Mouse (Mus musculus) lung, adult 2 months (tissue): ENCODE measurements at regions not wholly inside any gene's neighbourhood (a gene's known extent, or its start where the extent isn't known, plus 50 kb on each side); places are given as distances from the start of the nearest gene placed in this dataset.

Experiments
- DNase-seq: peaks from one replicate; pipeline ENCODE4 v3.0.0; 2022
- H3K4me1 ChIP-seq: fragments of 200-500 bp; 2 replicates; pipeline ENCODE4 v1.6.1; 2011; ENCODE audit warnings: low read length; ENCODE audit not compliant: control insufficient read depth, insufficient read depth
- H3K4me3 ChIP-seq: fragments of 200-500 bp; replicated peaks from 2 replicates; pipeline ENCODE3; 2011; ENCODE audit warnings: low read depth, mild to moderate bottlenecking, control low read depth, low read length; ENCODE audit errors: extremely low read depth
- CTCF ChIP-seq: fragments of 200-500 bp; IDR thresholded peaks from 2 replicates; pipeline ENCODE4 v1.5.1; 2011; ENCODE audit warnings: mild to moderate bottlenecking, low read length, control low read depth; ENCODE audit not compliant: insufficient read depth
- POLR2A ChIP-seq: fragments of 200-500 bp; IDR thresholded peaks from 2 replicates; pipeline ENCODE4 v1.6.1; 2011; ENCODE audit warnings: low read depth, mild to moderate bottlenecking, control low read depth, low read length, borderline replicate concordance; ENCODE audit errors: extremely low read depth
- WGBS: fragments of 180-500 bp; shearing (Covaris S2); methylation state at CpG from one replicate; pipeline ENCODE4 v1.1.7; 2018; 5-methylcytosine and 5-hydroxymethylcytosine counted together

DNA sequence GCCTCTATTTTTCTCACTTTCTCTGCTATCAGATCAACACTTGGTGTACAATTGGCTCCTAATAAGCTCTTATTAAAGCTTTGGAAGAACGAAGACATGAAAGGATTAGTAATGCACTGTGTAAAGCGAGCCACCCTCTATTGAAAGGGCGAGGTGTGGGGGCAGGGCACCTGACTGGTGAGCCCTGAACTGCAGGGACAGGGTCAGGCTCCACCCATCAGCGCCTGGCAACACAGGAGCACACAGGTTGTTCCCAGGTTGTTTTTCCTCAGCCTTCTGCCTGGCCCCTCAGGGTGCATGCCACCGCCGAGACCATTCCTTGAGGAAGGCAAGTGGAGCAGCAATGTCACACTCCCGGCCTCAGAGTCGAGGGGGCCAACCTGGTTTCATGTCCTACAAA lies 87.3 kb upstream of the Synm start:
- DNase-seq, result no peak
- Histone ChIP-seq H3K4me3 (no peak overlapping the region), H3K4me1 (0 out of 2 replicates have a peak, but pooled peaks cover 2% of the 10 kb centered on the region)
- 30% methylated on average over 8 of the region's 8 CpGs for WGBS
- TF ChIP-seq CTCF, result no peak
- TF ChIP-seq POLR2A, result no peak

DNA sequence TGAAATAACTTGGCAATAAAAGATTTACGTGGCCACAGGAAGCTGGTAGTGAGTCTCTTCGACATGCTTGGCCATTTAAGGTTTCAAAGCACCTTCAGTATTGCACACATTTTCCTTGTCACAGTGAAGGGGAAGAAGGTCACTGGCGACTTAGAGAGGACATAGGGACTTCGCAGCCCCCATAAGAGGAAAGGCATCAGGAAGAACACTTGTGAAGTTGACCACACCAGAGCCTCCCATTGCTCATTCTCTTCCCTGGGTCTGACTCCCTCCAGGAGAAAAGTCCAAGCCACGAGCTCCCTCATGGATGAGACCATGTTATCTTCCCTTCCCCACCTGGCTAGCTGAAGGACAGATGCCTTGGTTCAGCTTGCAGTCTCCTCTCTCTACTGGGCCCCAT lies 77.4 kb upstream of the Synm start:
- Histone ChIP-seq H3K4me1 (no peaks in the 10 kb centered on the region; the same call in 1 of the 2 replicates), H3K4me3 (no peak overlapping the region)
- WGBS, result 87% methylated on average over 5 of the region's 5 CpGs
- DNase-seq, result no peak
- no peak for TF ChIP-seq CTCF
- TF ChIP-seq POLR2A, result no peak

DNA sequence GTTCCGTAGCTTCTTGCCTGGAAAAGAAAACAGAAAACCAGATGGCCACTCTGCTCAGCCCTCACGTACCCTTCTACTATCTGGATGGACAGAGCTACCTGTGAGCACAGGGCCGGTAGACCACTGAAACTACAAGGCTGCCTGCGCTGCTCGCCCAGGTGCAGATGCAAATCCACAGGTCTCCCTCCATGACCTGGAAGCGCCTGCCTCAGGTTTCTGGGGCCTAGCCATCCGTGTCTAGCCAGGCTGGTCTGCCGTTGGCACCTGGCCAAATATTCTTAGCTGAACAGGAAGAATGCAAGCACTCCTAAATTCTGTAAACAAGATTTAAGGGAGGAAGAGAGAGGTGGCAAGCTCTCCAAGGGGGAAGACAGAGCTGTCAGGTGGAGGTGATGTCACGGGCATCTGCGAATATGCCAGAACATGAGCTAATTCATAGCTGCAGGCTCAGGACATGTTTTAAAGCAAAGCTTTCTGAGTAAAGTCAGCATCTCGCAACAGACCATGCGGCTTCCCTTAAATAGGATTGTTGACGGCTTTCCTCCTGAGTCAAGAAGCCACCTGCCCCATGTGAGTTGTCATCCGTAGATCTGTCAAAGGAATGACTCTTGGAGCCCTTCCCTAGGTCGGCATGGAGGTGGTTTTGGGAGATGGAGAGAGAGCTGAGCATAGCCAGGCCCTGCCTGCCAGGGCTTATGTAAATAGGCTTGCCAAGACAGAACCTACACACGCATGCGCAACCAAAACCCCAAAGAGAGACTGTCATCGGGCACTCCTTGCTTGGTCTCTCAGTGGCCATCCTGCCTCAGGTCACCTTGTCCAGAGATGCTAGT lies 76.8 kb upstream of the Synm start:
- TF ChIP-seq POLR2A, result no peak
- no peak for TF ChIP-seq CTCF
- no peak overlapping the region for H3K4me3 ChIP-seq
- H3K4me1 ChIP-seq, result no peaks in the 10 kb centered on the region; the same call in 1 of the 2 replicates
- no peak for DNase-seq
- WGBS, result 68% methylated on average over 18 of the region's 18 CpGs

DNA sequence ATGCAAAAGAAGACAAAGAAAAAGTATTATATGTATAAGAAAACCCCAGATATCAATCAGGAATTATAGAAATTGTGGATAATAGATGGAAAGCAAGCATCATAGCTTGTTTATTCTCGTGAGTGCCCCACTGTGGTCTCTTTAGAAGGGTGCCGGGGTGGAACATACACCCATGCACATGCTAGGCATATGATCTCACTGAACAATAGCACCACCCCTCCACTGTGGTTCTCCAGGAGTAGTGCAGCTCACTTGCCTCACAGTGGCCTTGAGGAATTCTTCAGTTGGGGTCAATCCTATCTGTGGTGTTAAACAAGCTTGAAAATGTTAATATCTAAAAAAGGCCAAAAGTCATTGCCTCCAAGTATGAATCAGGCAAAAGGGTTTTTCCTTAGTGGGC lies 72.2 kb upstream of the Synm start:
- no peak for DNase-seq
- TF ChIP-seq POLR2A (no peak), CTCF (no peak)
- no peaks in the 10 kb centered on the region for H3K4me1 ChIP-seq
- no peak overlapping the region for H3K4me3 ChIP-seq
- WGBS, result 57% methylated on average over 2 of the region's 2 CpGs

DNA sequence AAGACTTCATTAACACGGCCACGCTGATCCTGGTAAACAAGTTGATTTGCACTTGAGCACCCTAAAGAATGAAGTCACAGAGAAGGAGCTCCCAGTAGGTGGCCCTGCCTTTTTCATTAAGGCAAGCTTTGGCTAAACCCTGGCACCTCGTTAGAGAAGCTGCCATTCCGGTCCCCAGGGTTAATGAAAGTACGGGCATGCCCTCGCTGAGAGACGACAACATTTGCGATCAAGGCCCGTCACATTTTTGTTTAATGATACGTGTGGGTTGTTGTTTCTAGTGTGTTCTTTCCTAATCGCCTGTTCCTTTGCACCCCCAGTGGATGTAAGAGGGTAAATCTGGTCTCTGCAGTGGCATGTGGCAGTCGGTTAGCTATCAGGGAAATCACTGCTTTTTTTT lies 67.8 kb upstream of the Synm start:
- Histone ChIP-seq H3K4me3 (no peak overlapping the region), H3K4me1 (no peaks in the 10 kb centered on the region)
- TF ChIP-seq CTCF (no peak), POLR2A (no peak)
- DNase-seq, result no peak
- 58% methylated on average over 12 of the region's 12 CpGs for WGBS

DNA sequence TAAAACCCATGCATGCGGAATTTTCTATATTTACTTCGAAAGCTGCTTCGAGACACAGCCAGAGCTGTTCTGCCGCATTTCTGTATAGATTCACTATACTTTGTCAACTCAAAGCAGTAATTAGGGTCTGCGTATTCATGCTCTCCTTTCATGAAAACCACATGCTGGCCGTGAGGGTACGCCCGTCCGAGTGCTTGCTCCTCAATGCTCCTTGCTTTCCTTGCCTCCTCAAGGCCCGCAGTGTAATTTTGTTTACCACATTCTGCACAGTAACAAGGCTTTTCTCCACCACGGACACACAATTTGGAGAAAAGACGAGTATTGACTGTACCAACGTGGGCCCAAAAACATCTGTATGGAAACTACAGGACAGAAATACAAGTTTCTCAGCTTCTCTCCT lies 67.4 kb upstream of the Synm start:
- Histone ChIP-seq H3K4me3 (no peak overlapping the region), H3K4me1 (no peaks in the 10 kb centered on the region)
- WGBS, result 94% methylated on average over 13 of the region's 13 CpGs
- no peak for DNase-seq
- TF ChIP-seq CTCF, result no peak
- TF ChIP-seq POLR2A, result no peak

DNA sequence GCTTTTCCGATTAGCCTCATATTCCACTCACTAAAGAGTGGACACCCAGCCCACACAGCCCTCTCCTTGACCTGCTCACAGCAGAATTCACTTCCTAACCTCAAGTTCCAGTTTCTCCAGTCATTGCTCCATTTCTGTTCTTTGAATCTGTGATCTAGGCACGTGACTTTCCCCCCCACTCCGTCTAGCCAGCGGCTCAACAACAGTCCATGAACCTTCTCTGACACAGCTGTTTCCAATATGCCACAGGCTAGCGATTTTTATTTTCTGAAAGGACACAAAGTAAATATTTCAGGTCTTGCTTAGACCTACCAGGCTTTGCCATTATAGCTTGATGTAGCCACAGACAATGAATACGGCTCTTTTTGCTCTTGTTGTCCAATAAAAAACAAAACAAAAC lies 66.8 kb upstream of the Synm start:
- Histone ChIP-seq H3K4me1 (no peaks in the 10 kb centered on the region), H3K4me3 (no peak overlapping the region)
- 86% methylated on average over 6 of the region's 6 CpGs for WGBS
- DNase-seq, result no peak
- TF ChIP-seq POLR2A, result no peak
- no peak for TF ChIP-seq CTCF

DNA sequence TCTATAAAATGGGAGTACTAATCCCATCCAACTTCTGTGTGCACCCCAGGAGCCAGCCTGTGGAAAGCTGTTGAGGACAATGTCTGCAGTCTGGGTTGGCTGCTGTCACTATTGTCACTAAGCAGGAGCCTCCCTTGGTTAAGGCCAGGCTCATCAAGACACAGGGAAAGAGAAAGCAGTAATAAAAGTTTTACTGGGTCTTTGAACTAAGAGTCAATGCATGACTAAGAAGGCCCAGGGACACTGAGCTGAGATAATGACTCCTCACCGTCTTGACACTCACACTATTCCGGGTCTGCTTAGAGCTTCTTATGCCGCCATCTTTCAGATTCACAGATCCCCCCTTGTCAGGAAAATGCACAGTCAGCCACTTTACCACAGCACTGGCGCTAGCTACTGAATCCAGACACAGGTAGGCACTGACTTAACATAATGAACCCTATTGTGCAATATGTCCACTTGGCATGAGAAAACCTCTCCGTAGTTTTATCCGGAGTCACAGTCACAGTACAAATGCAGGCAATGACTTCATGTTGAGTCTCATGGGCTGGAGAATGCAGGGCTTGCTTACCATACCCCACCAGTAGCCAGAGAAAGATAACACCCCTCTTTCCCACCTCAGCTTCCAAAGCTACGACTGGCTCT lies 66.2 kb upstream of the Synm start:
- Histone ChIP-seq H3K4me3 (no peak overlapping the region), H3K4me1 (no peaks in the 10 kb centered on the region)
- WGBS, result 67% methylated on average over 7 of the region's 7 CpGs
- TF ChIP-seq CTCF (no peak), POLR2A (no peak)
- no peak for DNase-seq

DNA sequence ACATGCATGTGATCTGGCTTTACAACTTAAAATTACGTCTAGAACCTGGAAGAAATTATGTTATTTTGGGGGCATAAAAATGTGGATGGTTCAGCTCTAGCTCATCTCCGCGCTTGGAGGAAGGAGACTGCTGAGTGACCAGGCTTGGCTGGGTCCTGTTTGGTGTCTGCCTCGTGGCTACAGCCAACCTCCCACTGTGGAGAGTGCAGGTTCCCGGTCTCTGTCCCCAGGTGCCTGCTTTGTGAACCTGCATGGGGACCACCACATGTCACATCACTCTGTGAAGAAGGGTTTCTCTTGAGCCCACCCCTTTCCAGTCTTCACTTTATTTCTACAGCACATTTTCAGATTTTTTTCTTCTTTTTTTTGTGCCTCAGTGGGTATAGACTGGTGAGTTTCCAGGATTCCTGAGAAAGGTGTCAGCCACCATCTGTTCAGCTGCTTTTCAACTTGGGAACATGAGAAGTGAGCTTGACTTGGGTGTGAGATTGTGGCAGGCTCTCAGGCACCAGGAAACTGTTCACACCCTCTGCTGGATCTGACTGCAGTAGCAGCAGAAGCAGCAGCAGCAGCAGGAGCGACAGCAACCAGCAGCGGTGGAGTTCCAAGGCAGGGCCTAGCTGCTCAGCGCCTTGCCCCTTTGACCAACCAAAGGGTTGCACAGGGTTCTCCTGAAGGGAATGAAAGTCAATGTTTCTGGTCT lies 64.6 kb upstream of the Synm start:
- no peak for DNase-seq
- no peaks in the 10 kb centered on the region for H3K4me1 ChIP-seq
- 55% methylated on average over 8 of the region's 8 CpGs for WGBS
- no peak overlapping the region for H3K4me3 ChIP-seq
- TF ChIP-seq CTCF (no peak), POLR2A (no peak)

DNA sequence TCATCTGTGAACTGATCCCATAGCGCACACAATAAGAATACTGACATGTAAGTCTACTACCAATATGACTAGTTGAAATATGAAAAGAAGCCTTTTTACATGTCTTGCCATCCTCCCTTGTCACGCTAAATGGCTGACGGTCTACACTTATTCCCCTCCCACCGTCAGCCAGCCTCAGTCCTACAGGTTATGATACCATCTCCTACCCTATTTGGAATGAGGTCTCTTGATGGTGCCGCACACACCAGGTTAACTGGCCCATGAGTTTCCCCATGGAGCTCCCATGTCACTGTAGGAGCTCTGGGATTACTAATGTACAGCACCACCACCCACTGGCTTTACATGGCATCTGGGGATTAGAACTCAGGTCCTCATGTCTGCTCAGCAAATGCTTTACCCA lies 60.0 kb upstream of the Synm start:
- DNase-seq, result no peak
- TF ChIP-seq CTCF (no peak), POLR2A (no peak)
- Histone ChIP-seq H3K4me3 (no peak overlapping the region), H3K4me1 (no peaks in the 10 kb centered on the region)
- 95% methylated on average over 5 of the region's 5 CpGs for WGBS
